Mouse (Mus musculus): ENCODE measurements around the gene Krtap5-2. TPM values are rescaled to one million over a fixed set of nuclear protein-coding genes. Genes with fewer than 3 reads are reported as not detected.
"Not testable (repeated sequence)": the region's sequence is repeated elsewhere in the genome, so short reads cannot be mapped to it uniquely, and the experiment has no call there.

Gene Krtap5-2
- polyA plus RNA-seq (2015; fragmentation: Nextera tagmentation; extraction: Ambion mirVana): not detected in 2 replicates

GRCm38 (mm10) chr7:142175905-142176304, at the start of gene Krtap5-2:
TSS of gene Krtap5-2 (minus strand) at chr7:142176005.
- not testable (repeated sequence) for H3K4me2 ChIP-seq; H3K36me3 ChIP-seq (ENCODE audit: poor library complexity, severe bottlenecking); H3K4me1 ChIP-seq; H3K9ac ChIP-seq; ATAC-seq; H3K27ac ChIP-seq; H3K27me3 ChIP-seq; H3K9me3 ChIP-seq (replicated peaks); H3K4me3 ChIP-seq

GRCm38 (mm10) chr7:142224518-142224917, 48.7 kb upstream of the Krtap5-2 start:
- Histone ChIP-seq H3K4me2 (no peak overlapping the region), H3K27ac (no peak overlapping the region), H3K27me3 (no peaks in the 10 kb centered on the region), H3K9me3 (replicated peaks) (no peaks in the 10 kb centered on the region), H3K36me3 (ENCODE audit: poor library complexity, severe bottlenecking) (no peaks in the 10 kb centered on the region), H3K4me1 (no peaks in the 10 kb centered on the region), H3K9ac (no peak overlapping the region), H3K4me3 (no peak overlapping the region)
- no peak for ATAC-seq
- 57% methylated on average over 2 of the region's 2 CpGs for WGBS

GRCm38 (mm10) chr7:142212136-142212535, 36.3 kb upstream of the Krtap5-2 start:
- not testable (repeated sequence) for H3K36me3 ChIP-seq (ENCODE audit: poor library complexity, severe bottlenecking); H3K4me1 ChIP-seq; H3K9ac ChIP-seq; H3K27ac ChIP-seq; H3K9me3 ChIP-seq (replicated peaks); H3K4me3 ChIP-seq; H3K4me2 ChIP-seq; ATAC-seq; H3K27me3 ChIP-seq
- 76% methylated on average over 1 of the region's 1 CpGs for WGBS

GRCm38 (mm10) chr7:142211559-142211958, 35.8 kb upstream of the Krtap5-2 start, which contains the start of gene Gm7579:
TSS of gene Gm7579 (plus strand) at chr7:142211859.
- H3K4me2 ChIP-seq: no peak within 1 kb of the TSS
- no peaks in the 10 kb centered on the region for H3K9me3 ChIP-seq (replicated peaks)
- no peak within 1 kb of the TSS for H3K27ac ChIP-seq
- no peaks in the 10 kb centered on the region for H3K36me3 ChIP-seq (ENCODE audit: poor library complexity, severe bottlenecking)
- H3K9ac ChIP-seq: no peak within 1 kb of the TSS
- H3K4me1 ChIP-seq: no peaks in the 10 kb centered on the region
- no peak for ATAC-seq
- 75% methylated on average over 1 of the region's 1 CpGs for WGBS
- no peaks in the 10 kb centered on the region for H3K27me3 ChIP-seq
- H3K4me3 ChIP-seq: no peak within 1 kb of the TSS

GRCm38 (mm10) chr7:142206891-142207290, 31.1 kb upstream of the Krtap5-2 start:
- not testable (repeated sequence) for H3K4me3 ChIP-seq; H3K9me3 ChIP-seq (replicated peaks); H3K36me3 ChIP-seq (ENCODE audit: poor library complexity, severe bottlenecking); H3K27ac ChIP-seq; H3K4me2 ChIP-seq; H3K9ac ChIP-seq; ATAC-seq; H3K27me3 ChIP-seq; H3K4me1 ChIP-seq
- 71% methylated on average over 5 of the region's 5 CpGs for WGBS

- Histone ChIP-seq H3K9me3 (replicated peaks) (no peaks in the 10 kb centered on the region), H3K27ac (no peak overlapping the region), H3K4me1 (no peaks in the 10 kb centered on the region), H3K27me3 (no peaks in the 10 kb centered on the region), H3K9ac (no peak overlapping the region), H3K4me3 (no peak overlapping the region), H3K36me3 (ENCODE audit: poor library complexity, severe bottlenecking) (no peaks in the 10 kb centered on the region), H3K4me2 (no peak overlapping the region)
- no peak for ATAC-seq
Observed at GRCm38 (mm10) chr7:142205488-142205887, 29.7 kb upstream of the Krtap5-2 start.

GRCm38 (mm10) chr7:142201064-142201463, 25.3 kb upstream of the Krtap5-2 start, which contains the start of gene Krtap5-3:
TSS of gene Krtap5-3 (plus strand) at chr7:142201364.
- Histone ChIP-seq H3K27me3 (no peaks in the 10 kb centered on the region), H3K4me2 (no peak within 1 kb of the TSS), H3K4me3 (no peak within 1 kb of the TSS), H3K27ac (no peak within 1 kb of the TSS), H3K4me1 (no peaks in the 10 kb centered on the region), H3K9me3 (replicated peaks) (no peaks in the 10 kb centered on the region), H3K36me3 (ENCODE audit: poor library complexity, severe bottlenecking) (no peaks in the 10 kb centered on the region), H3K9ac (no peak within 1 kb of the TSS)
- 75% methylated on average over 1 of the region's 1 CpGs for WGBS
- no peak for ATAC-seq

- Histone ChIP-seq H3K9ac (no peak overlapping the region), H3K4me3 (no peak overlapping the region), H3K27me3 (no peaks in the 10 kb centered on the region), H3K27ac (no peak overlapping the region), H3K9me3 (replicated peaks) (no peaks in the 10 kb centered on the region), H3K4me2 (no peak overlapping the region), H3K4me1 (no peaks in the 10 kb centered on the region), H3K36me3 (ENCODE audit: poor library complexity, severe bottlenecking) (no peaks in the 10 kb centered on the region)
- ATAC-seq: no peak
- WGBS: 82% methylated on average over 2 of the region's 2 CpGs
Observed at GRCm38 (mm10) chr7:142198748-142199147, 22.9 kb upstream of the Krtap5-2 start.

GRCm38 (mm10) chr7:142190289-142190688, 14.5 kb upstream of the Krtap5-2 start, which contains the start of gene Gm10153:
TSS of gene Gm10153 (minus strand) at chr7:142190389.
- Histone ChIP-seq H3K4me1 (no peaks in the 10 kb centered on the region), H3K27me3 (peaks cover 8% of the 10 kb centered on the region; the same call in 1 of the 2 replicates), H3K27ac (no peak within 1 kb of the TSS), H3K36me3 (ENCODE audit: poor library complexity, severe bottlenecking) (no peaks in the 10 kb centered on the region), H3K4me3 (no peak within 1 kb of the TSS), H3K9ac (no peak within 1 kb of the TSS), H3K4me2 (no peak within 1 kb of the TSS), H3K9me3 (replicated peaks) (no peaks in the 10 kb centered on the region)
- 61% methylated on average over 2 of the region's 2 CpGs for WGBS
- ATAC-seq: no peak

GRCm38 (mm10) chr7:142188156-142188555, 12.4 kb upstream of the Krtap5-2 start:
- Histone ChIP-seq H3K4me2 (no peak overlapping the region), H3K27me3 (peaks cover 8% of the 10 kb centered on the region; the same call in 1 of the 2 replicates), H3K27ac (no peak overlapping the region), H3K9me3 (replicated peaks) (no peaks in the 10 kb centered on the region), H3K9ac (no peak overlapping the region), H3K36me3 (ENCODE audit: poor library complexity, severe bottlenecking) (no peaks in the 10 kb centered on the region), H3K4me1 (no peaks in the 10 kb centered on the region), H3K4me3 (no peak overlapping the region)
- 52% methylated on average over 2 of the region's 2 CpGs for WGBS
- ATAC-seq: no peak

- ATAC-seq: no peak
Observed at GRCm38 (mm10) chr7:142181021-142181420, 5.2 kb upstream of the Krtap5-2 start.

GRCm38 (mm10) chr7:142178685-142179084, 2.9 kb upstream of the Krtap5-2 start:
- 80% methylated on average over 1 of the region's 1 CpGs for WGBS
- Histone ChIP-seq H3K9ac (no peak overlapping the region), H3K36me3 (ENCODE audit: poor library complexity, severe bottlenecking) (no peaks in the 10 kb centered on the region), H3K4me3 (no peak overlapping the region), H3K4me2 (no peak overlapping the region), H3K27ac (no peak overlapping the region), H3K9me3 (replicated peaks) (no peaks in the 10 kb centered on the region), H3K27me3 (no peaks in the 10 kb centered on the region), H3K4me1 (no peaks in the 10 kb centered on the region)
- no peak for ATAC-seq

More at GRCm38 (mm10) chr7:142181021-142181420, 5.2 kb upstream of the Krtap5-2 start:
- Histone ChIP-seq H3K4me2 (no peak overlapping the region), H3K4me3 (no peak overlapping the region), H3K36me3 (ENCODE audit: poor library complexity, severe bottlenecking) (no peaks in the 10 kb centered on the region), H3K27me3 (no peaks in the 10 kb centered on the region), H3K9me3 (replicated peaks) (no peaks in the 10 kb centered on the region), H3K9ac (no peak overlapping the region), H3K4me1 (no peaks in the 10 kb centered on the region), H3K27ac (no peak overlapping the region)
- 43% methylated on average over 1 of the region's 1 CpGs for WGBS

GRCm38 (mm10) chr7:142169836-142170235, 6.0 kb downstream of the Krtap5-2 start:
- H3K36me3 ChIP-seq (ENCODE audit: poor library complexity, severe bottlenecking): no peaks in the 10 kb centered on the region
- no peak overlapping the region for H3K27ac ChIP-seq
- no peak for ATAC-seq
- no peaks in the 10 kb centered on the region for H3K9me3 ChIP-seq (replicated peaks)
- H3K4me1 ChIP-seq: no peaks in the 10 kb centered on the region
- H3K9ac ChIP-seq: no peak overlapping the region
- WGBS: 49% methylated on average over 3 of the region's 3 CpGs
- no peak overlapping the region for H3K4me3 ChIP-seq
- no peaks in the 10 kb centered on the region for H3K27me3 ChIP-seq
- H3K4me2 ChIP-seq: no peak overlapping the region
